Mouse (Mus musculus): Measurements from ENCODE around the gene Grm4. TPM values are rescaled to one million over a fixed set of nuclear protein-coding genes. Genes with fewer than 3 reads are reported as not detected.

Gene Grm4
- total and polyA plus RNA-seq, 3 experiments = 0.06 TPM; not detected in 2

DNA sequence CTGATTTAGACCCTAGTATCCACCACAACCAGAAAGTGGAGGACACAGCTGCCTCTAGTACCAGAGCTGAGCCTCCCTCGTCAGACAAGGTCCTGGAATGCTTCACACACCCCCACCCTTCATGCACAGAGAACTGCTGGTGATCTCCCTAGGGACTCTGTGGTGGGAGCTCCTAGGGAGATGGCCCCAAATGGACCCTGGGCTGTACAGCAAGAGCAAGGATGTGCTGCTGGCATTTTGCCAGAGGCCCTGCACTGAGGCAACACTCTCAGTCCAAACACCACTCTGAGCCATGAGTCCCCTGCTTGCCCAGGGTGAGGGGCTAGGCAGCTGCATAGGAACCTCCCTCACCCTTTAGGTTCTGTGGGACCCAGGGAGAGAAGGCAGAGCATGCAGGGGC is 134.8 kb downstream of the Grm4 start:
- H3K4me3 ChIP-seq (ENCODE audit: control insufficient read depth in 1 of 2, insufficient read depth in 1 of 2, low read depth in 2 of 2, low read length in 2 of 2) = no peak overlapping the region
- no peak for TF ChIP-seq SIN3A (IDR thresholded peaks at IDR 0.05; ENCODE audit: low read length)
- TF ChIP-seq KAT2A (conservative IDR thresholded peaks at IDR 0.05; ENCODE audit: low read depth, low read length) = no peak
- no peak for TF ChIP-seq GATA1 (IDR thresholded peaks at IDR 0.05; ENCODE audit: low read depth, low read length)
- TF ChIP-seq TAL1 (IDR thresholded peaks at IDR 0.05; ENCODE audit: low read length) = no peak
- no peak for TF ChIP-seq MYB (IDR thresholded peaks at IDR 0.05; ENCODE audit: low read depth, low read length)
- TF ChIP-seq CTCF (IDR thresholded peaks at IDR 0.05 in 2 of 3, conservative IDR thresholded peaks at IDR 0.05 in 1 of 3; ENCODE audit: control insufficient read depth in 1 of 3, insufficient read depth in 1 of 3, low read depth in 2 of 3, low read length in 3 of 3, poor library complexity in 1 of 3, severe bottlenecking in 1 of 3) = no peak
- no peak for TF ChIP-seq EP300 (IDR thresholded peaks at IDR 0.05; ENCODE audit: low read depth in 1 of 2, low read length in 2 of 2)
- no peak for TF ChIP-seq POLR2A (IDR thresholded peaks at IDR 0.05; ENCODE audit: control insufficient read depth in 1 of 2, insufficient read depth in 1 of 2, low read depth in 1 of 2, low read length in 2 of 2, poor library complexity in 1 of 2)
- no peak for TF ChIP-seq USF2 (IDR thresholded peaks at IDR 0.05; ENCODE audit: borderline replicate concordance in 1 of 2, insufficient read depth in 1 of 2, low read depth in 1 of 2, low read length in 2 of 2)
- TF ChIP-seq USF1 (IDR thresholded peaks at IDR 0.05; ENCODE audit: low read depth, low read length) = no peak
- TF ChIP-seq ELF1 (IDR thresholded peaks at IDR 0.05; ENCODE audit: low read depth, low read length) = no peak
- no peak for TF ChIP-seq CHD1 (IDR thresholded peaks at IDR 0.05; ENCODE audit: low read depth, low read length)
- TF ChIP-seq MYC (IDR thresholded peaks at IDR 0.05; ENCODE audit: low read depth, low read length) = no peak
- TF ChIP-seq POLR2AphosphoS2 (IDR thresholded peaks at IDR 0.05; ENCODE audit: low read length) = no peak
- no peak overlapping the region for H3K27ac ChIP-seq (ENCODE audit: control insufficient read depth, low read depth, low read length)
- H3K9me3 ChIP-seq (replicated peaks; ENCODE audit: insufficient read depth, low read length) = no peaks in the 10 kb centered on the region
- H3K9ac ChIP-seq (ENCODE audit: control insufficient read depth, low read depth, low read length, poor library complexity, severe bottlenecking) = no peak overlapping the region
- no peaks in the 10 kb centered on the region for H3K27me3 ChIP-seq (ENCODE audit: control insufficient read depth in 1 of 2, insufficient read depth in 2 of 2, low read length in 2 of 2)
- H3K4me1 ChIP-seq (ENCODE audit: control insufficient read depth in 1 of 2, insufficient read depth in 2 of 2, low read length in 2 of 2) = no peaks in the 10 kb centered on the region
- H3K79me2 ChIP-seq (ENCODE audit: control insufficient read depth, insufficient read depth, low read length, poor library complexity) = no peaks in the 10 kb centered on the region
- DNase-seq (ENCODE audit: low read depth, low spot score) = no peak
- no peaks in the 10 kb centered on the region for H3K36me3 ChIP-seq (ENCODE audit: control insufficient read depth in 1 of 2, insufficient read depth in 2 of 2, low read length in 2 of 2)

- Histone ChIP-seq H3K79me2 (ENCODE audit: control insufficient read depth, insufficient read depth, low read length, poor library complexity) (no peaks in the 10 kb centered on the region), H3K4me1 (ENCODE audit: control insufficient read depth in 1 of 2, insufficient read depth in 2 of 2, low read length in 2 of 2) (no peaks in the 10 kb centered on the region), H3K36me3 (ENCODE audit: control insufficient read depth in 1 of 2, insufficient read depth in 2 of 2, low read length in 2 of 2) (no peaks in the 10 kb centered on the region), H3K27ac (ENCODE audit: control insufficient read depth, low read depth, low read length) (no peak overlapping the region), H3K9ac (ENCODE audit: control insufficient read depth, low read depth, low read length, poor library complexity, severe bottlenecking) (no peak overlapping the region), H3K27me3 (ENCODE audit: control insufficient read depth in 1 of 2, insufficient read depth in 2 of 2, low read length in 2 of 2) (no peaks in the 10 kb centered on the region), H3K9me3 (replicated peaks; ENCODE audit: insufficient read depth, low read length) (no peaks in the 10 kb centered on the region), H3K4me3 (ENCODE audit: control insufficient read depth in 1 of 2, insufficient read depth in 1 of 2, low read depth in 2 of 2, low read length in 2 of 2) (no peak overlapping the region)
- TF ChIP-seq USF2 (IDR thresholded peaks at IDR 0.05; ENCODE audit: borderline replicate concordance in 1 of 2, insufficient read depth in 1 of 2, low read depth in 1 of 2, low read length in 2 of 2) (no peak), RCOR1 (IDR thresholded peaks at IDR 0.05; ENCODE audit: low read depth, low read length) (no peak), EP300 (IDR thresholded peaks at IDR 0.05; ENCODE audit: low read depth in 1 of 2, low read length in 2 of 2) (no peak), ELF1 (IDR thresholded peaks at IDR 0.05; ENCODE audit: low read depth, low read length) (no peak), ETS1 (IDR thresholded peaks at IDR 0.05; ENCODE audit: low read depth, low read length) (no peak), POLR2AphosphoS2 (IDR thresholded peaks at IDR 0.05; ENCODE audit: low read length) (no peak), ZC3H11A (IDR thresholded peaks at IDR 0.05; ENCODE audit: low read depth, low read length) (no peak), CHD2 (IDR thresholded peaks at IDR 0.05; ENCODE audit: low read length) (no peak), CHD1 (IDR thresholded peaks at IDR 0.05; ENCODE audit: low read depth, low read length) (no peak)
- no peak for DNase-seq (ENCODE audit: low read depth, low spot score)
Observed at GRCm38 (mm10) chr17:27385513-27386261, 135.5 kb downstream of the Grm4 start.
